Mouse (Mus musculus) right cerebral cortex, adult 18-20 months (tissue): Measurements from ENCODE around the gene Hipk3.
A peak's percentile ranks its signal among the peaks of the same experiment; 100 is the strongest.

Experiments used
- DNase-seq: peaks from one replicate; pipeline ENCODE4 v3.0.0; 2022; ENCODE audit warnings: mixed read lengths

The Hipk3 gene

GRCm38 (mm10) chr2:104411806-104412205, 82.4 kb downstream of the Hipk3 start:
- DNase-seq, result no peak

- no peak for DNase-seq
These were observed 83.2 kb downstream of the Hipk3 start, which contains the start of gene D430041D05Rik for GRCm38 (mm10) chr2:104410963-104411545. TSS of gene D430041D05Rik (minus strand) at chr2:104411013.

GRCm38 (mm10) chr2:104409851-104410821, 84.1 kb downstream of the Hipk3 start:
- DNase-seq, result peak; percentile 63

GRCm38 (mm10) chr2:104408351-104408750, 85.9 kb downstream of the Hipk3 start:
- DNase-seq, result no peak

- DNase-seq, result no peak
These were observed 86.3 kb downstream of the Hipk3 start for GRCm38 (mm10) chr2:104407913-104408312.

- no peak for DNase-seq
These were observed 90.2 kb downstream of the Hipk3 start for GRCm38 (mm10) chr2:104404036-104404435.

- no peak for DNase-seq
These were observed 95.5 kb downstream of the Hipk3 start for GRCm38 (mm10) chr2:104398651-104399290.

GRCm38 (mm10) chr2:104395961-104396360, 98.3 kb downstream of the Hipk3 start:
- DNase-seq, result no peak

- DNase-seq, result no peak
These were observed 99.5 kb downstream of the Hipk3 start for GRCm38 (mm10) chr2:104394769-104395168.

- DNase-seq, result no peak
These were observed 101.4 kb downstream of the Hipk3 start for GRCm38 (mm10) chr2:104392700-104393312.

- no peak for DNase-seq
These were observed 105.0 kb downstream of the Hipk3 start for GRCm38 (mm10) chr2:104389231-104389630.

- no peak for DNase-seq
These were observed 108.3 kb downstream of the Hipk3 start for GRCm38 (mm10) chr2:104385941-104386340.

GRCm38 (mm10) chr2:104383589-104383988, 110.7 kb downstream of the Hipk3 start:
- no peak for DNase-seq

GRCm38 (mm10) chr2:104382813-104383212, 111.4 kb downstream of the Hipk3 start:
- no peak for DNase-seq

GRCm38 (mm10) chr2:104379304-104379703, 114.9 kb downstream of the Hipk3 start:
- no peak for DNase-seq

GRCm38 (mm10) chr2:104378791-104379190, 115.5 kb downstream of the Hipk3 start:
- no peak for DNase-seq

- no peak for DNase-seq
These were observed 116.3 kb downstream of the Hipk3 start for GRCm38 (mm10) chr2:104377990-104378389.
